Mouse (Mus musculus): ENCODE results near the gene Megf11. TPM values are rescaled to one million over a fixed set of nuclear protein-coding genes. Genes with fewer than 3 reads are reported as not detected.
A peak's percentile ranks its signal among the peaks of the same experiment; 100 is the strongest.

Megf11 gene
- polyA plus RNA-seq, 1 experiment from 2014 or later, result 5.2 TPM

DNA sequence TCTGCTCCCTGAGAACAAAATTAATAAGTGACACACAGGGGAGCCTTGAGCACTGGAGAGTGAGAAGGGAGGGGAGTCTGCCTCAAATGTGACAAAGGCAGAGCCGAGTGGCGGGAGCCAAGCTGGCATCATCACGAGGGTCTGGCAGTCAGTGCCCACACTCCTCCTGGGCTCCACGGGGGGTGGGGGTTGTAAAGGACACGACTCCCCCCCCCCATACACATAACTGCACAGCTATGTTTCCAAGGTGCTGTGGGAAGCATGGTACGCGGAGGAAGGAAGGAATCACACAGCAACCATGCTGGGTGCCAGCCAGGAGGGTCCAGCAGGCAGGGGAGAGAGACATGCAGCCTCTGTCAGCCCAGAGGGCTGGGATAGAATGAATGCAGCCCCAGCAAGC is 170.2 kb downstream of the Megf11 start:
- peak overlapping the region; percentile 37 for H3K4me2 ChIP-seq
- ATAC-seq, result peak; percentile 72
- H3K27me3 ChIP-seq, result no peaks in the 10 kb centered on the region
- H3K36me3 ChIP-seq (ENCODE audit: poor library complexity, severe bottlenecking), result no peaks in the 10 kb centered on the region
- H3K9me3 ChIP-seq (replicated peaks), result no peaks in the 10 kb centered on the region
- 46% methylated on average over 7 of the region's 7 CpGs for WGBS
- peak overlapping the region; percentile 26; the same call in 1 of the 2 replicates for H3K9ac ChIP-seq
- no peak overlapping the region for H3K4me3 ChIP-seq
- peak overlapping the region; percentile 51 for H3K27ac ChIP-seq
- H3K4me1 ChIP-seq, result peaks cover 17% of the 10 kb centered on the region

DNA sequence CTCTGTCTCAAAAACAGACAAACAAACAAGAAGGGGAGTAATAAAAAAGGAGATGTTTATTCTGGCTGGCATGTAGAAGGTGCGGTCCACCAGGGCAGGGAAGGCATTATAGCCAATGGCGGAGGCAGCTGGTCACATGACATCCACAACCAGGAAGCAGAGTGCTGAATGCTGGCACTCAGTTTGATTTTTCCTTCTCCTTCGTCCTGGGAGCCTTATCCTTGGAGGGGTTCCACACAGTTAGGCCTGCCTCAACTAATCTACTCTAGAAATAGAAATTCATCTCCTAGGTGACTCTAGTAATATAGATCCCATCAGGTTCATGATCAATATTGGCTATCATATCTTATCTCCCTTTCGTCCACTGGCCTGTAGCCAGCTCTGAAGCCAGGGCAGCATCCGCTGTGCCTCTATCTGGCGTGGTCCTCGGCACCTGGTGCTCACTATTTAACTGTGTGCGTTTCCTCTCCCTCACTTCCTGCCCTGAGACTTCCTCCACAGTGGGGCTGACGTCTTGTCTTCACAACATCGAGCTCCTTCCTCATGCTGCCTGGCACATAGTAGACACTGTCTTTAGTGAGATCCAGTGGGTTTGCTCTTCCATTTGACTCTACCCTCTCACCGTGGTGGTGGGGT is 171.8 kb downstream of the Megf11 start:
- no peaks in the 10 kb centered on the region for H3K27me3 ChIP-seq
- H3K27ac ChIP-seq, result no peak overlapping the region
- peaks cover 14% of the 10 kb centered on the region for H3K4me1 ChIP-seq
- 89% methylated on average over 11 of the region's 11 CpGs for WGBS
- H3K36me3 ChIP-seq (ENCODE audit: poor library complexity, severe bottlenecking), result no peaks in the 10 kb centered on the region
- no peak overlapping the region for H3K9ac ChIP-seq
- no peak for ATAC-seq
- H3K4me3 ChIP-seq, result no peak overlapping the region
- H3K4me2 ChIP-seq, result no peak overlapping the region
- H3K9me3 ChIP-seq (replicated peaks), result no peaks in the 10 kb centered on the region

DNA sequence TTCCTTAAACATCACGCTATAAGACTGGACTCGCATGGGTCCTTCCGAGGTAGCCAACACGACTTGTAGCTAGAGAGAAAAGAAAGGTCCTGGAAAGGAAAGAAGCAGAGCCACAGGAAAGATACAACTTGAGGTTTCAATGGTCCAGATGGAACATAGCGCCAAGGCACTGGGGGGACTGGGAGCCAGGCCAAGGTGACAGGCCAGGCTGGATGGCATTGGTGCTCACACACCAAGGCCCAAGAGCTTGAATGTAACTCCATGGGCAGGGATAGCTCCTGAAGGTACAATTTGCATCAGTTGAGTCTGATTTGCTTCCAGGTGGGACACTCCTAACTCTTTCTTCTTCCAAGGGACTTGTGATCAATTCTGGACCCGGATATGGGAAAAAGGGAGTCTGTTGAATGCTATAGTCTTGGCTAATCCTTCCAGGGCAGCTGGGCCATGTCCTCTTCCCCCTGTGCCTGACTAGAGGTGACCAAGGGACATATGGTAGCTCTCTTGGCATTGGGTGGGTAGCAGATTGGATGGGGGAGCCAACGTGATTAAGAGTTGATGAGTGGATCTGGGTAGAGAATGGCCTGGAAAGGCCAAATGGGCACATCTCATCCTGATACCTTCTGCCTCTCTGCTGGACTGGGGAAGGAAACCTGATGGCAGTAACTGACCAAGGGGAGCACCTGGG is 172.6 kb downstream of the Megf11 start:
- H3K9me3 ChIP-seq (replicated peaks), result 0 out of 2 replicates have a peak, but pooled peaks cover 2% of the 10 kb centered on the region
- no peak overlapping the region for H3K4me3 ChIP-seq
- 94% methylated on average over 7 of the region's 7 CpGs for WGBS
- no peaks in the 10 kb centered on the region for H3K27me3 ChIP-seq
- no peak for ATAC-seq
- H3K36me3 ChIP-seq (ENCODE audit: poor library complexity, severe bottlenecking), result no peaks in the 10 kb centered on the region
- no peak overlapping the region for H3K9ac ChIP-seq
- peaks cover 9% of the 10 kb centered on the region for H3K4me1 ChIP-seq
- H3K4me2 ChIP-seq, result no peak overlapping the region
- no peak overlapping the region for H3K27ac ChIP-seq

GRCm38 (mm10) chr9:64564315-64564767 is 178.9 kb downstream of the Megf11 start:
- no peak overlapping the region for H3K4me3 ChIP-seq
- no peaks in the 10 kb centered on the region for H3K36me3 ChIP-seq (ENCODE audit: poor library complexity, severe bottlenecking)

GRCm38 (mm10) chr9:64565915-64566314 is 180.5 kb downstream of the Megf11 start:
- Histone ChIP-seq H3K4me2 (no peak overlapping the region), H3K27me3 (no peaks in the 10 kb centered on the region), H3K4me3 (no peak overlapping the region), H3K9ac (no peak overlapping the region), H3K4me1 (0 out of 2 replicates have a peak, but pooled peaks cover 3% of the 10 kb centered on the region), H3K9me3 (replicated peaks) (0 out of 2 replicates have a peak, but pooled peaks cover 5% of the 10 kb centered on the region), H3K27ac (no peak overlapping the region), H3K36me3 (ENCODE audit: poor library complexity, severe bottlenecking) (no peaks in the 10 kb centered on the region)
- no peak for ATAC-seq

More at GRCm38 (mm10) chr9:64564315-64564767, 178.9 kb downstream of the Megf11 start:
- H3K9me3 ChIP-seq (replicated peaks), result 0 out of 2 replicates have a peak, but pooled peaks cover 5% of the 10 kb centered on the region
- H3K27ac ChIP-seq, result no peak overlapping the region
- no peaks in the 10 kb centered on the region for H3K4me1 ChIP-seq
- H3K27me3 ChIP-seq, result no peaks in the 10 kb centered on the region
- H3K4me2 ChIP-seq, result no peak overlapping the region
- 83% methylated on average over 5 of the region's 5 CpGs for WGBS
- H3K9ac ChIP-seq, result no peak overlapping the region
- ATAC-seq, result no peak

DNA sequence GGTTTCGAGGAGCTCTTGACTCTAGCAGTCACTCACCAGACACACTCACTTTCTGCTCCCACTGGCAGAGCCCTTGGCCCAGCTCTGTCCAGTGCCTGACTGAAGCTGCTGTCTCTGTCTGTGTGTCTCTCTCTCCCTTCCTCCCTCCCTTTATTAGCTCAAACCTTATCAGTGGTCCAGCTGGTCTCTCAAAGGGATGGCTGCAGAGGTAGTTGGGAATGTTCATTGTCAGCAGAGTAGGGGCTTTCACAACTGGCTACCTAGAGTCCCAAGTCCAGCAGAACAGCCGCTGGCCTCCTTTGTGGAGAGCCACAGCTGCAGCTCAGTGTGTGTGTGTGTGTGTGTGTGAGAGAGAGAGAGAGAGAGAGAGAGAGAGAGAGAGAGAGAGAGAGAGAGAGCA is 180.9 kb downstream of the Megf11 start:
- H3K9me3 ChIP-seq (replicated peaks), result 0 out of 2 replicates have a peak, but pooled peaks cover 5% of the 10 kb centered on the region
- H3K4me3 ChIP-seq, result no peak overlapping the region
- no peaks in the 10 kb centered on the region for H3K36me3 ChIP-seq (ENCODE audit: poor library complexity, severe bottlenecking)
- no peak overlapping the region for H3K4me2 ChIP-seq
- H3K9ac ChIP-seq, result no peak overlapping the region
- H3K27ac ChIP-seq, result no peak overlapping the region
- 51% methylated on average over 2 of the region's 2 CpGs for WGBS
- no peaks in the 10 kb centered on the region for H3K27me3 ChIP-seq
- H3K4me1 ChIP-seq, result 0 out of 2 replicates have a peak, but pooled peaks cover 3% of the 10 kb centered on the region
- ATAC-seq, result no peak

- ATAC-seq, result no peak
- H3K27me3 ChIP-seq, result no peaks in the 10 kb centered on the region
- H3K4me1 ChIP-seq, result 0 out of 2 replicates have a peak, but pooled peaks cover 3% of the 10 kb centered on the region
- H3K9me3 ChIP-seq (replicated peaks), result 0 out of 2 replicates have a peak, but pooled peaks cover 5% of the 10 kb centered on the region
- H3K4me3 ChIP-seq, result no peak overlapping the region
- H3K36me3 ChIP-seq (ENCODE audit: poor library complexity, severe bottlenecking), result no peaks in the 10 kb centered on the region
- 82% methylated on average over 5 of the region's 5 CpGs for WGBS
- no peak overlapping the region for H3K9ac ChIP-seq
- H3K27ac ChIP-seq, result no peak overlapping the region
- no peak overlapping the region for H3K4me2 ChIP-seq
Measured at GRCm38 (mm10) chr9:64567482-64567881, 182.1 kb downstream of the Megf11 start.

GRCm38 (mm10) chr9:64568467-64569260 is 183.2 kb downstream of the Megf11 start:
- 0 out of 2 replicates have a peak, but pooled peaks cover 3% of the 10 kb centered on the region for H3K4me1 ChIP-seq
- H3K9ac ChIP-seq, result no peak overlapping the region
- no peaks in the 10 kb centered on the region for H3K27me3 ChIP-seq
- no peak for ATAC-seq
- H3K9me3 ChIP-seq (replicated peaks), result no peaks in the 10 kb centered on the region
- no peak overlapping the region for H3K4me3 ChIP-seq
- no peak overlapping the region for H3K4me2 ChIP-seq
- H3K27ac ChIP-seq, result no peak overlapping the region
- WGBS, result 56% methylated on average over 8 of the region's 8 CpGs
- no peaks in the 10 kb centered on the region for H3K36me3 ChIP-seq (ENCODE audit: poor library complexity, severe bottlenecking)

DNA sequence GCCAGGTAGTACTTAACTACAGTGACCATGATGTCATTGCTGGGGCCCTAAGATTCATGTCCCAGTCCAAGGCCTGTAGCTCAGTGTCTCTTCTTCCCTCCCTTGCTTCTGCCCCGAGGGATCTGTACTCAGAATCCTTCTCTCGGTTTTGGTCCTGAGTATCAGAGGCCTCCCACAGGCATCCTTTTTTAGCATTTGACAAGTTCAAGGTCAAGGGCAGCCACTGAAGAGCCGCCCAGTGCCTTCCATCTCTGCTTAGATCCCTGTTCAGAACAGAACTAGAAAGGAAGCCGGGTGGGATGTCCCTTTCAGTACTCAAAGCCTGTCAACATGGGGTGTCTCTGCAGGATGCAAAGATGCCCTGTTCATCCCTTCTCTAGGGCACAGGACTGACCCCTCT is 185.0 kb downstream of the Megf11 start:
- Histone ChIP-seq H3K36me3 (ENCODE audit: poor library complexity, severe bottlenecking) (no peaks in the 10 kb centered on the region), H3K27ac (no peak overlapping the region), H3K9me3 (replicated peaks) (no peaks in the 10 kb centered on the region), H3K27me3 (no peaks in the 10 kb centered on the region), H3K4me1 (0 out of 2 replicates have a peak, but pooled peaks cover 3% of the 10 kb centered on the region), H3K9ac (no peak overlapping the region), H3K4me3 (no peak overlapping the region), H3K4me2 (no peak overlapping the region)
- ATAC-seq, result no peak
- 58% methylated on average over 4 of the region's 4 CpGs for whole genome bisulfite sequencing

- Histone ChIP-seq H3K4me3 (no peak overlapping the region), H3K36me3 (ENCODE audit: poor library complexity, severe bottlenecking) (no peaks in the 10 kb centered on the region), H3K9me3 (replicated peaks) (no peaks in the 10 kb centered on the region), H3K27me3 (no peaks in the 10 kb centered on the region), H3K4me2 (no peak overlapping the region), H3K9ac (no peak overlapping the region), H3K27ac (no peak overlapping the region), H3K4me1 (0 out of 2 replicates have a peak, but pooled peaks cover 3% of the 10 kb centered on the region)
- 91% methylated on average over 8 of the region's 8 CpGs for WGBS
- ATAC-seq, result no peak
Measured at GRCm38 (mm10) chr9:64571091-64571490, 185.7 kb downstream of the Megf11 start.

- Histone ChIP-seq H3K27ac (0 out of 2 replicates have a peak overlapping the region, but pooled peaks have one; percentile 4), H3K4me1 (0 out of 2 replicates have a peak, but pooled peaks cover 3% of the 10 kb centered on the region), H3K36me3 (ENCODE audit: poor library complexity, severe bottlenecking) (no peaks in the 10 kb centered on the region), H3K9ac (no peak overlapping the region), H3K4me3 (no peak overlapping the region), H3K27me3 (no peaks in the 10 kb centered on the region), H3K4me2 (no peak overlapping the region), H3K9me3 (replicated peaks) (no peaks in the 10 kb centered on the region)
- no peak for ATAC-seq
- 76% methylated on average over 7 of the region's 7 CpGs for WGBS
Measured at GRCm38 (mm10) chr9:64572629-64573190, 187.3 kb downstream of the Megf11 start.

All from forebrain, embryonic 13.5 days (tissue).